Mouse (Mus musculus) ovary, postnatal 14 days (tissue): ENCODE results near the gene Creb3l4.
A peak's percentile ranks its signal among the peaks of the same experiment; 100 is the strongest.
"Not testable (repeated sequence)": the region's sequence is repeated elsewhere in the genome, so short reads cannot be mapped to it uniquely, and the experiment has no call there.

Experiments used
- DNase-seq: peaks from one replicate; pipeline ENCODE4 v3.0.0; 2022; ENCODE audit warnings: low spot score

Creb3l4 gene

GRCm38 (mm10) chr3:90242984-90243775 lies at the start of gene Creb3l4:
TSS of gene Creb3l4 (minus strand) at chr3:90243512.
- DNase-seq: peak; percentile 59

- peak; percentile 99 for DNase-seq
Observed at GRCm38 (mm10) chr3:90292345-90293275, 49.3 kb upstream of the Creb3l4 start, which contains the start of gene Gatad2b. TSS of gene Gatad2b (plus strand) at chr3:90293178.

GRCm38 (mm10) chr3:90291982-90292344 lies 48.7 kb upstream of the Creb3l4 start:
- DNase-seq: no peak

- DNase-seq: no peak
Observed at GRCm38 (mm10) chr3:90290602-90291001, 47.3 kb upstream of the Creb3l4 start.

- DNase-seq: not testable (repeated sequence)
Observed at GRCm38 (mm10) chr3:90289403-90289802, 46.1 kb upstream of the Creb3l4 start.

GRCm38 (mm10) chr3:90284150-90284549 lies 40.8 kb upstream of the Creb3l4 start:
- no peak for DNase-seq

- DNase-seq: no peak
Observed at GRCm38 (mm10) chr3:90280708-90281107, 37.4 kb upstream of the Creb3l4 start.

GRCm38 (mm10) chr3:90279743-90280142 lies 36.4 kb upstream of the Creb3l4 start:
- no peak for DNase-seq

- DNase-seq: no peak
Observed at GRCm38 (mm10) chr3:90279216-90279615, 35.9 kb upstream of the Creb3l4 start.

- DNase-seq: no peak
Observed at GRCm38 (mm10) chr3:90278211-90278610, 34.9 kb upstream of the Creb3l4 start.

- DNase-seq: no peak
Observed at GRCm38 (mm10) chr3:90277793-90278192, 34.5 kb upstream of the Creb3l4 start.

- no peak for DNase-seq
Observed at GRCm38 (mm10) chr3:90276858-90277257, 33.5 kb upstream of the Creb3l4 start.

- no peak for DNase-seq
Observed at GRCm38 (mm10) chr3:90275286-90275685, 32.0 kb upstream of the Creb3l4 start.

GRCm38 (mm10) chr3:90273855-90274254 lies 30.5 kb upstream of the Creb3l4 start:
- DNase-seq: no peak

GRCm38 (mm10) chr3:90272170-90272569 lies 28.9 kb upstream of the Creb3l4 start:
- no peak for DNase-seq

- no peak for DNase-seq
Observed at GRCm38 (mm10) chr3:90270784-90271183, 27.5 kb upstream of the Creb3l4 start.

GRCm38 (mm10) chr3:90268971-90269370 lies 25.7 kb upstream of the Creb3l4 start:
- no peak for DNase-seq

- DNase-seq: no peak
Observed at GRCm38 (mm10) chr3:90268190-90268589, 24.9 kb upstream of the Creb3l4 start.

GRCm38 (mm10) chr3:90266901-90267775 lies 23.8 kb upstream of the Creb3l4 start:
- DNase-seq: no peak

- no peak for DNase-seq
Observed at GRCm38 (mm10) chr3:90265932-90266741, 22.8 kb upstream of the Creb3l4 start.
